Mouse (Mus musculus): ENCODE measurements around the gene Pcnx3. TPM values are rescaled to one million over a fixed set of nuclear protein-coding genes. Genes with fewer than 3 reads are reported as not detected.

The Pcnx3 gene
- 364 and 1,099 TPM in 2 replicates for polyA plus RNA-seq (2012; ENCODE audit: low replicate concordance)

DNA sequence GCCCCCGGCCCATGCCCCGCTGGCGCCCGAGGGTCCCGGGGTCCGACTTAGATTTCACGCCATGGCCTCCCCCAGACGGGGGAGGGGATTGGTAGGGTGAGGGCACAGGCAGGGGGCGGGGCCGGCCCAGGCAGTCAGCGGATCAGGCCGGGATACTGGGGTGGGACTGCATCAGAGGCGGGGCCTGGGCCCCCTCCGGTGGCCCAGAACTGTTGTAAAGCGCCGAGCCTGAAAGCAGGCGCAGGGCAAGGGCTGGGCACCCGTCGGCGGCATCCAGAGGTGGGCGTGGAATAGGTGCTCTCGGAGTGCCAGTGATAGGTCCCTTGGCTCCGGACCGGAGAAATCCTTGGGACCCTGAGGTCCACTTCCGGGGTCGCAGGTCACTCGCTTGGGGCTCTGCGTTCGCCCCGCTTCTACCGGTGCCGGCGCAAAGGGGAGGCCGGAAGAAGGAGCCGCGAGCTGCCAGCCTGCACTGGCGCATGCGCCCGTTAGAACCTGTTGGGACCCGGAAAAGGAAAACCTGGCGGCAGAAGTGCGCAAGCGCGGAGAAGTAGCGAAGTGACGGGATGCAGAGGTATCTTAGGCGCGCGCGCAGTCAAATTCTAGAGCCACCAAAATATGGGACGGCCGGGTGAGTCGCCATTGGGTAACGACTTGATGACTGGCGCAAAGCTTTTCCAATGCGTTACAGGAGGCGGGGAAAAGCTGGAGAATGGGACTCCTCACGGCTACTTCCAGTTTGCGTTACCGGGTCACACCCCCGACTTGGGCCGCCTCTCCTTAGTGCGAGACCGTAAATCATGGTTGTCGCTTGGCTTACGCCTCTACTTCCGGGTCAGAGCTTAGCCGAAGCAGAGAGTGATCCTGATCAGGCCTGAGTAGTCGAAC lies at the start of gene Pcnx3, which contains the start of gene Map3k11:
Gene Pcnx3, minus strand, starts transcription at position 709 of the 888 bp plus-strand sequence.
Gene Map3k11, plus strand, starts transcription at position 543 of the 888 bp plus-strand sequence.

DNA sequence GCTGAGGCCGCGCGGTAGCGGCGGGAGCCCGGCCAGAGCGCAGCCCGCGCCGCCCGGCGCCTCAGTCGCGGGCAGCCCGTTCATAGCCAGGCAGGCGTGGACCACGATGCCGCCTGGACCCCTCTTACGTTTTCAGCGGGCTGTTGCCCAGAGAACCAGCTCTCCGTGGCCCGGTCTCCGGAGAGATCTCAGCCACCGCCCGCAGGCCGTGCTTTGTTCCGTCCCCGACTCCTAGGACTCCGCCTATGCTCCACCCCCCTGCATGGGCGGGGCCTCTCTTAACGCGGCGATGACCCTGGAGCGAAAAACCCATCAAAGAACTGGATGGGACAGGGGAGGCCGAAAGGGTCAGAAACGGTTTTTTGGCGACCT lies 40.7 kb upstream of the Pcnx3 start, which contains the start of gene Fam89b:
Gene Fam89b, minus strand, starts transcription at position 210 of the 372 bp plus-strand sequence.

DNA sequence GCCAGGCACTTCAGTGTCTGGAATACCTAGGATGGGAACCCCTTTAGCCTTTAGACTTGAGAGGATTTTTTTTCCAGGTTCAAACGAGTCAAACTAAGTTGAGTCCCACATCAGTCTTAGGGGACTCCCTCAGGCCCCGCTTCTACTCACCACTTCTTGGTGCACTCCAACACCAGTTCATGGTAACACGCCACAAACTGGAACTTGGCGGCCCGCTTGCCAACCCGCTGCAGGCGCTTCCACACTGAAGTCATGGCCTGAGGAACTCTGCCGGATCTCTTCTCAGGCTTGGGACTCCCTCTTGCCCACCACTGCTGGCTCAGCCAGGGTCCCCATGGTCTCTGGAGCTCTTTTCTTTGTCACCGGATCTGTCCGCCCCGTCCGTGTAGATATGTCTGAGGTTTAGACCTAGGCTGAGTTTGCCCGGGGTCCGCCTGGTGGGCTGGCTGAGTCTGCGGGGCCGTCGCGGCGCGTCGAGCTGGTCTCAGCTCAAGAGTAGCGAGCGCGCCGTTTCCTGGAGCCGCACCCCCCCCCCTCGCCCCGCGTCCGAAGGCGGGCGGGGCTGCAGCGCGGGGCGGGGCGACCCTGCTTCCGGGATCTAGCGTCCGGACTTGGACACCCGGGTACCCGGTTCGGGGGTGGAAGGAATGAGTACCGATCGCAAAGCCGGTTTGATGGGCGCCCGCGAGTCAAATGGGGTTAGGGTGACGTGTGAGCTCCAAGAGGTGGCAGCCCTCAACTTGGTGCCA lies 37.2 kb upstream of the Pcnx3 start, which contains the start of gene Ehbp1l1:
Gene Ehbp1l1, minus strand, starts transcription at position 551 of the 749 bp plus-strand sequence.

DNA sequence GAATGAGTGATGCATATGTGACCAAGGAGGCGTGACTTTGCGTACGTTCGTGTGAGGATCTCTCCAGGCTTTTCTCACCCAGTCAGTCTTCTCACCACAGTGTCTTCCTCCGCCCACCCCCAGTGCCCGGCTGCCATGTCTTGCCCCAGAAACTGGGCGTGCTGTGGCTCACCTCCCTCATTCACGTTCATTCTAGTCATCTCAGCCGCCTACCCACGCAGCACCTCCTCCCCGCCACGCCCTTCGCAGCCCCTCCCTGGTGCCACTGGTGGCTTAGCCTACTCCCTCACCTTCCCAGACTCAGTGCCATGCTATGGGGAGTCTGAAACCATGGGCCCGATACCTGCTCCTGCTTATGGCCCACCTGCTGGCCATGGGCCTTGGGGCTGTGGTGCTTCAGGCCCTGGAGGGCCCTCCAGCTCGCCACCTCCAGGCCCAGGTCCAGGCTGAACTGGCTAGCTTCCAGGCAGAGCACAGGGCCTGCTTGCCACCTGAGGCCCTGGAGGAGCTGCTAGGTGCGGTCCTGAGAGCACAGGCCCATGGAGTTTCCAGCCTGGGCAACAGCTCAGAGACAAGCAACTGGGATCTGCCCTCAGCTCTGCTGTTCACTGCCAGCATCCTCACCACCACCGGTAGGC lies 15.6 kb upstream of the Pcnx3 start, which contains the start of gene Kcnk7:
Gene Kcnk7, plus strand, starts transcription at position 205 of the 638 bp plus-strand sequence.

DNA sequence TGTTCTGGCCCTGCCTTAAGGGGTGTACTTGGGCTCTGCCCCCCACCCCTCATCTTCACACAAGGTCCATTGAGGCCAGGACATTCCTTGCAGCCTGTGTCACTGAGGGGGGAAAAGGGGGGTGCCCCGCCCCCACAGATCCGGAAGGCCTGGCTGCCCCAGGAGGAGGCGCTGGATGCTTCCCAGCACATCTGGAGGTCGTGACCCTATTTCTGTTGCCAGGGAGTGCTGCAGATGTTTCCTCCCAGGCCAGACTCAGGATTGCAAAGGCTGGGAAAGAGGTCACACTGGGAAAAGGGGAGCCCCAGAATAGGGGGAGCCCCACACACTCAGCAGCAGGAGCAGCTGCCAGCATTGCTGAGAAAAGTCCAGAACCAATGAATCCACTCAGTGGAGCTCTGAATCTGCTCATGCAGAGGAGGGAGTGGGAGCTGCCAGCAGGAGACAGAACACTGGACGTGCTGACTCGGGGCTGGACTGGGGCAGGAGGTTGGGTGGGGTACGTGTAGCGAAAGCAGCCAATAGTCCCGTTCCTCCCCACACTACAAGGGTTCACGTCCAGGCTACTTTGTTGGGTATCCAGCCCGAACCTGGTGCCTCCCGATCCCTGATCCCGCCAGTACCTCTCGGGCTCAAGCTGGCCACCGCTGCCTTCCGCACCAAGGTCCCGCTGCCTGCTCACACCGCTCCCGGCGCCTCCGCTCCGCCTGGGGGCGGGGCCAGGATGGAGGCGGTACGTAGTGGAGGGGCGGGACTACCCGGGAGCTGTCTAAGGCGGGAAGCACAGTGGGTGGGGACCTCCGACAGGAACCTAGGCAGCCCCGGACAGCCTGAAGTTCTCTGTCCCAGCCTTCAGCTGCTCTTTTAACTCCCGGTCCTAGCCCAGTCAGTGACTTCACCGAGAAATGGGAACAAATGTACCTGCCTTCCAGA lies 25.5 kb downstream of the Pcnx3 start, which contains the start of gene Sipa1:
Gene Sipa1, minus strand, starts transcription at position 727 of the 933 bp plus-strand sequence.

DNA sequence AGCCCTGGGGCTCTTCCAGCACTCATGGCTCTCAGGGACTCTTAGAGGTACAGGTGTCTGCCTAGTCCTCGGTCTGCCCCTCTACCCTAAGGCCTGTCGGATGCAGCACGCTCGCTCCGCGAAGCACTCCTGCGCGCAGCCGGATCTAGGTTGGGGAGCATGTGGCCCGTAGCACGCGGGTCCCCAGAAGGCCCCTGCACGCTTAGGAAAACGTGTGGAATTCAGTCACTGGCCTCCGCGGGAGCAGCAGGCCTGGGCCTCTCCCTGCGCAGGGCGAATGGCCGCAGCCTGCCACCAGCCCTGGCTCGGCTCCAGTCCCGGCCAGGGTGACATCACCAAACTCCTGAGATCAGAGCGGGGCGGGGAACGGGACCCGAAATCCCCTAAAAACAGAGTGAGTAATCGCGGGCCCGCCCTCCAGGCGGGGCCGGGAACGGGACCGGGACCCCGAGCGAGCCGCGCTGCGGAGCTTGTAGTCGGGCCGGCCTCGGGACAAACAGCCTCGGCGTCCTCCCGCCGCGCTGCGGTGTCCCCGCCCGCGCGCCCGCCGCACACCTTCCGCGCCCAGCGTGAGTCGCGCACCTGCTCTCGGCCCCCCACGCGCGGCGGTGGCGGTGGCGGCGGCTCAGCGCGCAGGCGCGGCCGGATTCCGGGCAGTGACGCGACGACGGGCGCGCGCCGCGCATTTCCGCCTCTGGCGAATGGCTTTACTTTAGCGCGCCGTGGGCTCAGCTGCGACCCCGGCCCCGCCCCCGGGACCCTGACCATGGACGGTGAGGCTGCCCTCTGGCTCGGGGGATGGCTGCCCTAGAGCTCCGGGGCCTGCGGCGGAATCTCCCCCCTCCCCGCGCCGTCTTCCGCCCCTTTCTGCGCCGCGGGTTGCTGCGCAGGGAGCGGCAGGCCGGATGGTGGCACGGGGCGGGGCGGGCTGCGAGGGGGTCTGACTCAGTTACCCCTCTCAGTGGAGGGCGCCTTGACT lies 51.4 kb downstream of the Pcnx3 start, which contains the start of gene Rela:
Gene Rela, plus strand, starts transcription at position 415 of the 979 bp plus-strand sequence.

Other genes with a start within 250 kb of the Pcnx3 start
- gene Fosl1, start 241.4 kb downstream of the Pcnx3 start, polyA plus RNA-seq (2012; ENCODE audit: low replicate concordance), result 0.48 and 1.9 TPM in 2 replicates
- 10.9 and 19.5 TPM in 2 replicates for gene Ccdc85b, start 231.0 kb downstream of the Pcnx3 start, polyA plus RNA-seq (2012; ENCODE audit: low replicate concordance)
- 31.3 and 343 TPM in 2 replicates for gene Fibp, start 228.3 kb downstream of the Pcnx3 start, polyA plus RNA-seq (2012; ENCODE audit: low replicate concordance)
- gene Ctsw, start 220.4 kb downstream of the Pcnx3 start, polyA plus RNA-seq (2012; ENCODE audit: low replicate concordance), result 5.4 and 7.6 TPM in 2 replicates
- 0.41 and 1.7 TPM in 2 replicates for gene Efemp2, start 215.0 kb downstream of the Pcnx3 start, polyA plus RNA-seq (2012; ENCODE audit: low replicate concordance)
- gene Mus81, start 200.5 kb downstream of the Pcnx3 start, polyA plus RNA-seq (2012; ENCODE audit: low replicate concordance), result 61.7 and 62.0 TPM in 2 replicates
- gene Cfl1, start 198.5 kb downstream of the Pcnx3 start, polyA plus RNA-seq (2012; ENCODE audit: low replicate concordance), result 1,270 and 1,994 TPM in 2 replicates
- gene 1700020D05Rik, start 185.1 kb downstream of the Pcnx3 start, polyA plus RNA-seq (2012; ENCODE audit: low replicate concordance), result 0.41 and 1.1 TPM in 2 replicates
- 3.6 and 8.4 TPM in 2 replicates for gene Snx32, start 178.4 kb downstream of the Pcnx3 start, polyA plus RNA-seq (2012; ENCODE audit: low replicate concordance)
- not detected in 2 replicates for gene Ovol1, start 128.3 kb downstream of the Pcnx3 start, polyA plus RNA-seq (2012; ENCODE audit: low replicate concordance)
- gene Ap5b1, start 120.9 kb downstream of the Pcnx3 start, polyA plus RNA-seq (2012; ENCODE audit: low replicate concordance), result 50.2 and 53.5 TPM in 2 replicates
- 126 and 206 TPM in 2 replicates for gene Rnaseh2c, start 87.0 kb downstream of the Pcnx3 start, polyA plus RNA-seq (2012; ENCODE audit: low replicate concordance)
- 74.4 and 113 TPM in 2 replicates for gene Kat5, start 78.7 kb downstream of the Pcnx3 start, polyA plus RNA-seq (2012; ENCODE audit: low replicate concordance)
- gene Rela, start 51.4 kb downstream of the Pcnx3 start, polyA plus RNA-seq (2012; ENCODE audit: low replicate concordance), result 119 and 167 TPM in 2 replicates
- 869 and 1,782 TPM in 2 replicates for gene Sipa1, start 25.2 kb downstream of the Pcnx3 start, polyA plus RNA-seq (2012; ENCODE audit: low replicate concordance)
- gene Map3k11, start 166 bp downstream of the Pcnx3 start, polyA plus RNA-seq (2012; ENCODE audit: low replicate concordance), result 160 and 317 TPM in 2 replicates
- 0.54 and 1.7 TPM in 2 replicates for gene Kcnk7, start 15.5 kb upstream of the Pcnx3 start, polyA plus RNA-seq (2012; ENCODE audit: low replicate concordance)
- 110 and 206 TPM in 2 replicates for gene Ehbp1l1, start 37.4 kb upstream of the Pcnx3 start, polyA plus RNA-seq (2012; ENCODE audit: low replicate concordance)
- gene Fam89b, start 40.7 kb upstream of the Pcnx3 start, polyA plus RNA-seq (2012; ENCODE audit: low replicate concordance), result 70.9 and 119 TPM in 2 replicates
- 1.6 and 8.2 TPM in 2 replicates for gene Ltbp3, start 52.0 kb upstream of the Pcnx3 start, polyA plus RNA-seq (2012; ENCODE audit: low replicate concordance)
- gene Scyl1, start 82.5 kb upstream of the Pcnx3 start, polyA plus RNA-seq (2012; ENCODE audit: low replicate concordance), result 58.9 and 76.3 TPM in 2 replicates
- gene Frmd8, start 186.4 kb upstream of the Pcnx3 start, polyA plus RNA-seq (2012; ENCODE audit: low replicate concordance), result 36.0 and 56.1 TPM in 2 replicates
- 4.6 and 15.6 TPM in 2 replicates for gene Slc25a45, start 188.9 kb upstream of the Pcnx3 start, polyA plus RNA-seq (2012; ENCODE audit: low replicate concordance)
- gene Tigd3, start 205.2 kb upstream of the Pcnx3 start, polyA plus RNA-seq (2012; ENCODE audit: low replicate concordance), result 0.10 and 0.71 TPM in 2 replicates
- 14.9 and 60.9 TPM in 2 replicates for gene Dpf2, start 224.1 kb upstream of the Pcnx3 start, polyA plus RNA-seq (2012; ENCODE audit: low replicate concordance)
- gene Cdc42ep2, start 235.9 kb upstream of the Pcnx3 start, polyA plus RNA-seq (2012; ENCODE audit: low replicate concordance), result 3.4 and 4.3 TPM in 2 replicates